Mouse (Mus musculus) MEL (cell line): ENCODE data around the gene Cxcl3. TPM values are rescaled to one million over a fixed set of nuclear protein-coding genes. Genes with fewer than 3 reads are reported as not detected.

Source experiments
- DNase-seq: peaks from one replicate; pipeline ENCODE4 v3.0.0; 2011; ENCODE audit warnings: low read depth, low spot score
- H3K27ac ChIP-seq: 2 replicates; pipeline ENCODE4 v1.5.1; 2012; ENCODE audit warnings: low read depth, mild to moderate bottlenecking, control low read depth, low read length, moderate library complexity; ENCODE audit not compliant: control insufficient read depth
- H3K27me3 ChIP-seq, 2 experiments: fragments of 150-350 bp in 1 of 2; sonication (generic) in 1 of 2; 2 replicates each; pipeline ENCODE4 v1.6.1; 2012; ENCODE audit warnings: low read length in 2 of 2, mild to moderate bottlenecking in 2 of 2, improper control_type of control experiment in 1 of 2, moderate library complexity in 1 of 2; ENCODE audit not compliant: insufficient read depth in 2 of 2, control insufficient read depth in 1 of 2
- H3K36me3 ChIP-seq, 2 experiments: 2 replicates each; pipeline ENCODE4 v1.6.1; 2012 to 2014; ENCODE audit warnings: low read length in 2 of 2, improper control_type of control experiment in 1 of 2, inconsistent platforms in 1 of 2, mild to moderate bottlenecking in 1 of 2; ENCODE audit not compliant: insufficient read depth in 2 of 2, control insufficient read depth in 1 of 2
- H3K4me1 ChIP-seq, 2 experiments: fragments of 150-350 bp in 1 of 2; sonication (generic) in 1 of 2; 2 replicates each; pipeline ENCODE4 v1.6.1; 2012; ENCODE audit warnings: low read length in 2 of 2, improper control_type of control experiment in 1 of 2, mild to moderate bottlenecking in 1 of 2; ENCODE audit not compliant: insufficient read depth in 2 of 2, control insufficient read depth in 1 of 2
- H3K4me3 ChIP-seq, 2 experiments: fragments of 150-350 bp in 1 of 2; sonication (generic) in 1 of 2; 2 replicates each; pipeline ENCODE4 v1.5.1; 2012; ENCODE audit warnings: low read depth in 2 of 2, low read length in 2 of 2, mild to moderate bottlenecking in 2 of 2, moderate library complexity in 2 of 2, control low read depth in 1 of 2, improper control_type of control experiment in 1 of 2; ENCODE audit not compliant: control insufficient read depth in 1 of 2, insufficient read depth in 1 of 2
- H3K79me2 ChIP-seq: 2 replicates; pipeline ENCODE4 v1.6.1; 2012; ENCODE audit warnings: mild to moderate bottlenecking, low read length, moderate library complexity; ENCODE audit not compliant: control insufficient read depth, poor library complexity, insufficient read depth
- H3K9ac ChIP-seq: 2 replicates; pipeline ENCODE4 v1.6.1; 2012; ENCODE audit warnings: low read depth, mild to moderate bottlenecking, control low read depth, low read length, moderate library complexity; ENCODE audit not compliant: control insufficient read depth, poor library complexity, severe bottlenecking
- H3K9me3 ChIP-seq: fragments of 150-350 bp; sonication (generic); replicated peaks from 2 replicates; pipeline ENCODE4 v1.6.1; 2012; ENCODE audit warnings: mild to moderate bottlenecking, low read length, improper control_type of control experiment, moderate library complexity; ENCODE audit not compliant: insufficient read depth
- BHLHE40 ChIP-seq: IDR thresholded peaks from 2 replicates; pipeline ENCODE4 v1.6.1; 2012; ENCODE audit warnings: low read depth, mild to moderate bottlenecking, inconsistent platforms, low read length, improper control_type of control experiment, borderline replicate concordance
- CHD1 ChIP-seq: IDR thresholded peaks from 2 replicates; pipeline ENCODE4 v1.6.1; 2012; ENCODE audit warnings: low read depth, mild to moderate bottlenecking, inconsistent platforms, low read length, improper control_type of control experiment
- CHD2 ChIP-seq: IDR thresholded peaks from 2 replicates; pipeline ENCODE4 v1.6.1; 2011; ENCODE audit warnings: low read length, improper control_type of control experiment
- CTCF ChIP-seq, 3 experiments: IDR thresholded peaks in 2 of 3; conservative IDR thresholded peaks in 1 of 3; 2 replicates each; pipeline ENCODE4 v1.5.1; 2011 to 2012; ENCODE audit warnings: low read length in 3 of 3, low read depth in 2 of 3, mild to moderate bottlenecking in 2 of 3, improper control_type of control experiment in 1 of 3, inconsistent platforms in 1 of 3, mixed read lengths in 1 of 3, moderate library complexity in 1 of 3; ENCODE audit not compliant: control insufficient read depth in 1 of 3, insufficient read depth in 1 of 3, poor library complexity in 1 of 3, severe bottlenecking in 1 of 3
- E2F4 ChIP-seq: IDR thresholded peaks from 2 replicates; pipeline ENCODE4 v1.6.1; 2011; ENCODE audit warnings: low read depth, low read length, improper control_type of control experiment, borderline replicate concordance
- EP300 ChIP-seq, 2 experiments: IDR thresholded peaks; 2 replicates each; pipeline ENCODE4 v1.6.1; 2011; ENCODE audit warnings: improper control_type of control experiment in 2 of 2, low read length in 2 of 2, low read depth in 1 of 2, mild to moderate bottlenecking in 1 of 2
- ETS1 ChIP-seq: IDR thresholded peaks from 2 replicates; pipeline ENCODE4 v1.6.1; 2012; ENCODE audit warnings: low read depth, mild to moderate bottlenecking, inconsistent platforms, low read length, improper control_type of control experiment, moderate library complexity
- GATA1 ChIP-seq: IDR thresholded peaks from 2 replicates; pipeline ENCODE4 v1.6.1; 2011; ENCODE audit warnings: low read depth, low read length, improper control_type of control experiment
- HCFC1 ChIP-seq: IDR thresholded peaks from 2 replicates; pipeline ENCODE4 v1.6.1; 2012; ENCODE audit warnings: low read depth, mild to moderate bottlenecking, inconsistent platforms, low read length, improper control_type of control experiment, moderate library complexity
- JUND ChIP-seq: IDR thresholded peaks from 2 replicates; pipeline ENCODE4 v1.6.1; 2011; ENCODE audit warnings: low read depth, mild to moderate bottlenecking, improper control_type of control experiment, low read length
- KAT2A ChIP-seq: conservative IDR thresholded peaks from 2 replicates; pipeline ENCODE4 v1.6.1; 2012; ENCODE audit warnings: low read depth, low read length, improper control_type of control experiment, inconsistent platforms
- MAFK ChIP-seq: IDR thresholded peaks from 2 replicates; pipeline ENCODE4 v1.6.1; 2011; ENCODE audit warnings: low read depth, mild to moderate bottlenecking, low read length, improper control_type of control experiment, borderline replicate concordance
- MAX ChIP-seq: IDR thresholded peaks from 2 replicates; pipeline ENCODE4 v1.6.1; 2011; ENCODE audit warnings: low read length, improper control_type of control experiment
- MAZ ChIP-seq: IDR thresholded peaks from 2 replicates; pipeline ENCODE4 v1.6.1; 2012; ENCODE audit warnings: low read depth, mild to moderate bottlenecking, inconsistent platforms, low read length, improper control_type of control experiment
- MEF2A ChIP-seq: IDR thresholded peaks from 2 replicates; pipeline ENCODE4 v1.6.1; 2014; ENCODE audit warnings: low read depth, mild to moderate bottlenecking, inconsistent platforms, low read length, improper control_type of control experiment; ENCODE audit not compliant: poor library complexity, insufficient replicate concordance, severe bottlenecking; ENCODE audit errors: extremely low read depth
- MYB ChIP-seq: IDR thresholded peaks from 2 replicates; pipeline ENCODE4 v1.6.1; 2011; ENCODE audit warnings: mild to moderate bottlenecking, low read depth, low read length, improper control_type of control experiment
- MYC ChIP-seq: IDR thresholded peaks from 2 replicates; pipeline ENCODE4 v1.6.1; 2011; ENCODE audit warnings: low read depth, mild to moderate bottlenecking, low read length, improper control_type of control experiment, moderate library complexity
- NRF1 ChIP-seq: IDR thresholded peaks from 2 replicates; pipeline ENCODE4 v1.6.1; 2014; ENCODE audit warnings: low read depth, mild to moderate bottlenecking, inconsistent platforms, low read length, improper control_type of control experiment, moderate library complexity; ENCODE audit not compliant: poor library complexity, insufficient read depth, severe bottlenecking
- POLR2A ChIP-seq, 2 experiments: IDR thresholded peaks; 2 replicates each; pipeline ENCODE4 v1.6.1; 2011 to 2012; ENCODE audit warnings: low read length in 2 of 2, mild to moderate bottlenecking in 2 of 2, control low read depth in 1 of 2, improper control_type of control experiment in 1 of 2, low read depth in 1 of 2, moderate library complexity in 1 of 2; ENCODE audit not compliant: control insufficient read depth in 1 of 2, insufficient read depth in 1 of 2, poor library complexity in 1 of 2
- RAD21 ChIP-seq: IDR thresholded peaks from 2 replicates; pipeline ENCODE4 v1.6.1; 2011; ENCODE audit warnings: mild to moderate bottlenecking, low read depth, low read length, improper control_type of control experiment
- SMC3 ChIP-seq: IDR thresholded peaks from 2 replicates; pipeline ENCODE4 v1.6.1; 2011; ENCODE audit warnings: low read depth, low read length, improper control_type of control experiment
- TAL1 ChIP-seq: IDR thresholded peaks from 2 replicates; pipeline ENCODE4 v1.6.1; 2012; ENCODE audit warnings: mild to moderate bottlenecking, inconsistent platforms, low read length, moderate library complexity, mixed read lengths
- TBP ChIP-seq: IDR thresholded peaks from 2 replicates; pipeline ENCODE4 v1.8.0; 2011; ENCODE audit warnings: low read depth, low read length, improper control_type of control experiment
- UBTF ChIP-seq: IDR thresholded peaks from 2 replicates; pipeline ENCODE4 v1.6.1; 2012; ENCODE audit warnings: low read depth, mild to moderate bottlenecking, inconsistent platforms, low read length, improper control_type of control experiment, moderate library complexity, borderline replicate concordance; ENCODE audit not compliant: insufficient read depth
- USF2 ChIP-seq, 2 experiments: IDR thresholded peaks; 2 replicates each; pipeline ENCODE4 v1.6.1; 2011 to 2012; ENCODE audit warnings: improper control_type of control experiment in 2 of 2, low read length in 2 of 2, borderline replicate concordance in 1 of 2, inconsistent platforms in 1 of 2, low read depth in 1 of 2, mild to moderate bottlenecking in 1 of 2; ENCODE audit not compliant: insufficient read depth in 1 of 2
- ZMIZ1 ChIP-seq: IDR thresholded peaks from 2 replicates; pipeline ENCODE4 v1.6.1; 2012; ENCODE audit warnings: low read depth, mild to moderate bottlenecking, inconsistent platforms, low read length, improper control_type of control experiment, moderate library complexity
- ZNF384 ChIP-seq: IDR thresholded peaks from 2 replicates; pipeline ENCODE4 v1.6.1; 2012; ENCODE audit warnings: low read depth, mild to moderate bottlenecking, inconsistent platforms, low read length, improper control_type of control experiment
- polyA plus RNA-seq, 2 experiments: library from polyadenylated mRNA; stranded (reverse) in 1 of 2; unstranded in 1 of 2; fragments of >175 nt in 1 of 2; fragments of >200 nt in 1 of 2; gene quantifications; 2 replicates each; pipeline versions ENCODE4 v1.2.1 to v1.2.4; 2012; ENCODE audit warnings: low replicate concordance in 2 of 2, low read depth in 1 of 2; ENCODE audit not compliant: insufficient read length in 2 of 2, insufficient read depth in 1 of 2, missing spikeins in 1 of 2
- total RNA-seq: library from RNA; depleted of rRNA; stranded (reverse); fragments of 300-350 nt; gene quantifications from 2 replicates; pipeline ENCODE4 v1.2.3, GENCODE M21; 2012

Cxcl3 gene
- total and polyA plus RNA-seq, 3 experiments, result not detected

GRCm38 (mm10) chr5:90771369-90771768 is 14.5 kb upstream of the Cxcl3 start:
- H3K9ac ChIP-seq, result no peak overlapping the region
- peaks cover 14 to 22% of the 10 kb centered on the region in 2 experiments for H3K4me1 ChIP-seq
- peak; percentile 56 for DNase-seq
- H3K36me3 ChIP-seq, result peaks cover 0 to 34% of the 10 kb centered on the region in 2 experiments; a peak in 2 of 4 replicates
- peak overlapping the region in 1 of 2 experiments; percentile 85; a peak in 2 of 4 replicates for H3K4me3 ChIP-seq
- H3K9me3 ChIP-seq, result no peaks in the 10 kb centered on the region
- peaks cover 2% of the 10 kb centered on the region; the same call in 1 of the 2 replicates for H3K79me2 ChIP-seq
- H3K27ac ChIP-seq, result no peak overlapping the region
- no peaks in the 10 kb centered on the region for H3K27me3 ChIP-seq
- TF ChIP-seq HCFC1 (no peak), USF2 (IDR thresholded peaks at IDR 0.05; ENCODE audit: borderline replicate concordance in 1 of 2, insufficient read depth in 1 of 2, low read depth in 1 of 2, low read length in 2 of 2) (no peak), ETS1 (peak; percentile 47; the same call in 1 of the 2 replicates), MAFK (peak; percentile 100)

GRCm38 (mm10) chr5:90771880-90772653 is 13.8 kb upstream of the Cxcl3 start, which contains the start of gene Pf4:
TSS of gene Pf4 (plus strand) at chr5:90772435.
- Histone ChIP-seq H3K79me2 (peaks cover 2% of the 10 kb centered on the region; the same call in 1 of the 2 replicates), H3K9me3 (no peaks in the 10 kb centered on the region), H3K27me3 (no peaks in the 10 kb centered on the region), H3K4me3 (peak within 1 kb of the TSS; percentile 67 to 85), H3K27ac (peak within 1 kb of the TSS; percentile 59), H3K36me3 (peaks cover 0 to 33% of the 10 kb centered on the region in 2 experiments; a peak in 2 of 4 replicates), H3K4me1 (peaks cover 13 to 25% of the 10 kb centered on the region in 2 experiments), H3K9ac (peak within 1 kb of the TSS; percentile 54)
- DNase-seq, result peak; percentile 89
- TF ChIP-seq HCFC1 (0 out of 2 replicates have a peak, but pooled peaks have one; percentile 46), MYC (peak; percentile 87), EP300 (IDR thresholded peaks at IDR 0.05; ENCODE audit: low read depth in 1 of 2, low read length in 2 of 2) (peak; percentile 90 to 91), GATA1 (peak; percentile 85), MAX (0 out of 2 replicates have a peak, but pooled peaks have one; percentile 17), CTCF (IDR thresholded peaks at IDR 0.05 in 2 of 3, conservative IDR thresholded peaks at IDR 0.05 in 1 of 3; ENCODE audit: control insufficient read depth in 1 of 3, insufficient read depth in 1 of 3, low read depth in 2 of 3, low read length in 3 of 3, poor library complexity in 1 of 3, severe bottlenecking in 1 of 3) (no peak), MAFK (peak; percentile 83), CHD1 (0 out of 2 replicates have a peak, but pooled peaks have one; percentile 60), RAD21 (no peak), POLR2A (IDR thresholded peaks at IDR 0.05; ENCODE audit: control insufficient read depth in 1 of 2, insufficient read depth in 1 of 2, low read depth in 1 of 2, low read length in 2 of 2, poor library complexity in 1 of 2) (peak in 1 of 2 experiments; percentile 54; a peak in 2 of 4 replicates), MEF2A (no peak), TBP (0 out of 2 replicates have a peak, but pooled peaks have one; percentile 44), USF2 (IDR thresholded peaks at IDR 0.05; ENCODE audit: borderline replicate concordance in 1 of 2, insufficient read depth in 1 of 2, low read depth in 1 of 2, low read length in 2 of 2) (no peak), SMC3 (no peak), UBTF (no peak), JUND (peak; percentile 16; the same call in 1 of the 2 replicates), MAZ (no peak), NRF1 (no peak), KAT2A (0 out of 2 replicates have a peak, but pooled peaks have one; percentile 15), ETS1 (peak; percentile 92), CHD2 (no peak), MYB (no peak), E2F4 (no peak), TAL1 (peak; percentile 82), BHLHE40 (peak; percentile 79), ZMIZ1 (no peak), ZNF384 (peak; percentile 100)
